Mouse (Mus musculus): Measurements from ENCODE around the gene Hist1h2bh.

GRCm38 (mm10) chr13:23575271-23575851, 32.2 kb upstream of the Hist1h2bh start, which contains the start of gene Hist1h3d:
- TF ChIP-seq CTCF (IDR thresholded peaks at IDR 0.05; ENCODE audit: extremely low read depth, insufficient read length, insufficient replicate concordance, low read depth, low read length) (no peak), POLR2A (IDR thresholded peaks at IDR 0.05; ENCODE audit: low read depth, low read length) (no peak)
